ENCODE assay signal across 10 mouse cellular contexts in the genomic region with DNA sequence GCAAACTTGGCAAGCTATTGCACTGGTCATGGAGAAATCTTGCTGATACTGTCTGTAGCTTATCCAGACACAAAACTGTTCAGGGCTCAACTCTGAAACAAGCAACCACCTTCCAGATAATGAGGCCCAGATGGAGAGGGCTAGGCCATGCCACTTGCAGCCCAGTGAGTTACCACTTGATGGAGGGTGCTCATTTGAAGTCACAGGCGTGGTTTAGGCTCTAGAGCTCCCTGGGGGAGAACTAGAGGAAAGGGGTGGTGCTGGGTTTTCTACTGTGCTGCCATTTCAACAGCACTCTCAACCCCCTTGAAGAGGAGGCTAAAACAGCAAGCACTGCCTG. TPM values are rescaled to one million over a fixed set of nuclear protein-coding genes. Genes with fewer than 3 reads are reported as not detected.
DNase-seq lines count a peak whose midpoint lies in the region; ATAC-seq and TF ChIP-seq lines count a peak whose summit lies in the region.
"Had no signal": no experiment of that assay in that cellular context is flagged by ENCODE, and none has a peak within 500 bp of the region (broad histone marks: within the 10 kb centered on the region; RNA-seq: fewer than 3 reads in every experiment).

No protein-coding gene starts in this region.

- no peak overlapping the region for H3K4me2 ChIP-seq in forebrain, embryonic 14.5 days (ENCODE audit: low read length)
- peak overlapping the region; percentile 46 for H3K4me2 ChIP-seq in lung, embryonic 14.5 days
- no peak overlapping the region for H3K4me2 ChIP-seq in hindbrain, embryonic 15.5 days
- H3K4me2 ChIP-seq in neural tube, embryonic 13.5 days: no peak overlapping the region
- H3K4me2 ChIP-seq: forebrain, embryonic 15.5 days had no signal

- no peak overlapping the region for H3K9ac ChIP-seq in forebrain, embryonic 14.5 days (ENCODE audit: low read length)
- peak overlapping the region; percentile 33; the same call in 1 of the 2 replicates for H3K9ac ChIP-seq in lung, embryonic 14.5 days
- H3K9ac ChIP-seq in hindbrain, embryonic 15.5 days: no peak overlapping the region
- H3K9ac ChIP-seq in neural tube, embryonic 13.5 days: no peak overlapping the region
- H3K9ac ChIP-seq: forebrain, embryonic 15.5 days had no signal

- peaks cover 64% of the 10 kb centered on the region for H3K36me3 ChIP-seq in forebrain, embryonic 10.5 days (replicated peaks)
- H3K36me3 ChIP-seq in forebrain, embryonic 14.5 days (ENCODE audit: control insufficient read depth, insufficient read depth, low read length): peaks cover 12% of the 10 kb centered on the region; the same call in 1 of the 2 replicates
- H3K36me3 ChIP-seq in lung, embryonic 14.5 days (ENCODE audit: insufficient read depth): peaks cover 16% of the 10 kb centered on the region; the same call in 1 of the 2 replicates
- no peaks in the 10 kb centered on the region for H3K36me3 ChIP-seq in hindbrain, embryonic 15.5 days
- H3K36me3 ChIP-seq in neural tube, embryonic 13.5 days: no peaks in the 10 kb centered on the region
- H3K36me3 ChIP-seq: forebrain, embryonic 15.5 days had no signal

- no peaks in the 10 kb centered on the region for H3K9me3 ChIP-seq in forebrain, embryonic 10.5 days
- H3K9me3 ChIP-seq in forebrain, embryonic 14.5 days (replicated peaks; ENCODE audit: control insufficient read depth, low read length): no peaks in the 10 kb centered on the region
- H3K9me3 ChIP-seq in lung, embryonic 14.5 days (ENCODE audit: low read depth, low read length): no peaks in the 10 kb centered on the region
- no peaks in the 10 kb centered on the region for H3K9me3 ChIP-seq in hindbrain, embryonic 15.5 days
- no peaks in the 10 kb centered on the region for H3K9me3 ChIP-seq in neural tube, embryonic 13.5 days
- H3K9me3 ChIP-seq: forebrain, embryonic 15.5 days had no signal

- no peaks in the 10 kb centered on the region for H3K27me3 ChIP-seq in forebrain, embryonic 10.5 days (ENCODE audit: poor library complexity, severe bottlenecking)
- no peaks in the 10 kb centered on the region for H3K27me3 ChIP-seq in forebrain, embryonic 14.5 days (replicated peaks; ENCODE audit: control insufficient read depth, insufficient read depth, low read length)
- H3K27me3 ChIP-seq in lung, embryonic 14.5 days (ENCODE audit: insufficient read depth, low read length): no peaks in the 10 kb centered on the region
- H3K27me3 ChIP-seq in hindbrain, embryonic 15.5 days: no peaks in the 10 kb centered on the region
- no peaks in the 10 kb centered on the region for H3K27me3 ChIP-seq in neural tube, embryonic 13.5 days
- H3K27me3 ChIP-seq: forebrain, embryonic 15.5 days had no signal

- H3K27ac ChIP-seq in forebrain, embryonic 10.5 days: peak overlapping the region; percentile 85
- H3K27ac ChIP-seq in forebrain, embryonic 14.5 days (ENCODE audit: low read depth, low read length): no peak overlapping the region
- peak overlapping the region; percentile 95 for H3K27ac ChIP-seq in lung, embryonic 14.5 days (ENCODE audit: low read depth)
- 0 out of 2 replicates have a peak overlapping the region, but pooled peaks have one; percentile 5 for H3K27ac ChIP-seq in hindbrain, embryonic 15.5 days (replicated peaks)
- H3K27ac ChIP-seq in neural tube, embryonic 13.5 days (replicated peaks): peak overlapping the region; percentile 80

- peak overlapping the region; percentile 25 for H3K4me3 ChIP-seq in forebrain, embryonic 10.5 days
- no peak overlapping the region for H3K4me3 ChIP-seq in forebrain, embryonic 14.5 days (ENCODE audit: low read depth, low read length)
- no peak overlapping the region for H3K4me3 ChIP-seq in lung, embryonic 14.5 days (ENCODE audit: low read depth, low read length)
- H3K4me3 ChIP-seq in hindbrain, embryonic 15.5 days: no peak overlapping the region
- H3K4me3 ChIP-seq in neural tube, embryonic 13.5 days: no peak overlapping the region
- H3K4me3 ChIP-seq: forebrain, embryonic 15.5 days had no signal

- ATAC-seq in forebrain, embryonic 14.5 days: no peak
- ATAC-seq in lung, embryonic 14.5 days (ENCODE audit: insufficient read depth): peak; percentile 21; the same call in 1 of the 2 replicates
- no peak for ATAC-seq in hindbrain, embryonic 15.5 days (ENCODE audit: low FRiP score, low read depth)
- ATAC-seq in neural tube, embryonic 13.5 days (ENCODE audit: low read depth): no peak

- H3K4me1 ChIP-seq in forebrain, embryonic 10.5 days: peaks cover 94% of the 10 kb centered on the region
- H3K4me1 ChIP-seq in forebrain, embryonic 14.5 days (ENCODE audit: control insufficient read depth, insufficient read depth, low read length): peaks cover 20% of the 10 kb centered on the region
- peaks cover 62% of the 10 kb centered on the region for H3K4me1 ChIP-seq in lung, embryonic 14.5 days (ENCODE audit: insufficient read depth)
- H3K4me1 ChIP-seq in hindbrain, embryonic 15.5 days (replicated peaks): peaks cover 16% of the 10 kb centered on the region
- peaks cover 42% of the 10 kb centered on the region for H3K4me1 ChIP-seq in neural tube, embryonic 13.5 days (replicated peaks)

- WGBS in forebrain, embryonic 10.5 days: 38% methylated on average over 1 of the region's 1 CpGs
- WGBS in forebrain, embryonic 14.5 days: 33% methylated on average over 1 of the region's 1 CpGs
- 7% methylated on average over 1 of the region's 1 CpGs for WGBS in lung, embryonic 14.5 days
- WGBS in hindbrain, embryonic 15.5 days: 59% methylated on average over 1 of the region's 1 CpGs
- 38% methylated on average over 1 of the region's 1 CpGs for WGBS in neural tube, embryonic 13.5 days

- no peak for TF ChIP-seq CTCF in lung, embryonic 14.5 days (IDR thresholded peaks at IDR 0.05; ENCODE audit: low read depth)

- DNase-seq in forebrain, embryonic 10.5 days (ENCODE audit: extremely low spot score, low spot score): no peak
- no peak for DNase-seq in forebrain, embryonic 14.5 days (ENCODE audit: low spot score)
- no peak for DNase-seq in lung, embryonic 14.5 days
- no peak for DNase-seq in lung, adult 18-20 months
- no peak for DNase-seq in urinary bladder, postnatal 25 days (ENCODE audit: low spot score)
- no peak for DNase-seq in right cerebral cortex, postnatal 25 days
- DNase-seq: adrenal gland, postnatal 14 days had no signal

RNA-seq across cellular contexts. Expression of a gene that starts 15.9 kb away (rescaled TPM):
- polyA plus RNA-seq in forebrain, embryonic 10.5 days (2016; fragmentation: Nextera tagmentation; extraction: Ambion mirVana): 235 and 255 TPM in 2 replicates
- polyA plus RNA-seq in forebrain, embryonic 14.5 days (2014; fragmentation: Nextera tagmentation; extraction: Ambion mirVana): 101 and 128 TPM in 2 replicates
- polyA plus RNA-seq in lung, embryonic 14.5 days (2014; fragmentation: Nextera tagmentation; extraction: Ambion mirVana): 266 and 270 TPM in 2 replicates
- polyA plus RNA-seq in hindbrain, embryonic 15.5 days (2015; fragmentation: Nextera tagmentation; extraction: Ambion mirVana): 140 and 154 TPM in 2 replicates
- 142 and 147 TPM in 2 replicates for polyA plus RNA-seq in neural tube, embryonic 13.5 days (2015; fragmentation: Nextera tagmentation; extraction: Ambion mirVana)

RNA-seq across cellular contexts. Expression of a gene that starts 35.4 kb away (rescaled TPM):
- polyA plus RNA-seq in forebrain, embryonic 10.5 days (2016; fragmentation: Nextera tagmentation; extraction: Ambion mirVana): 415 and 425 TPM in 2 replicates
- polyA plus RNA-seq in forebrain, embryonic 14.5 days (2014; fragmentation: Nextera tagmentation; extraction: Ambion mirVana): 345 and 412 TPM in 2 replicates
- polyA plus RNA-seq in lung, embryonic 14.5 days (2014; fragmentation: Nextera tagmentation; extraction: Ambion mirVana): 392 and 398 TPM in 2 replicates
- polyA plus RNA-seq in hindbrain, embryonic 15.5 days (2015; fragmentation: Nextera tagmentation; extraction: Ambion mirVana): 283 and 294 TPM in 2 replicates
- 352 and 359 TPM in 2 replicates for polyA plus RNA-seq in neural tube, embryonic 13.5 days (2015; fragmentation: Nextera tagmentation; extraction: Ambion mirVana)

RNA-seq across cellular contexts. Expression of a gene that starts 35.6 kb away (rescaled TPM):
- 10.2 and 13.4 TPM in 2 replicates for polyA plus RNA-seq in forebrain, embryonic 10.5 days (2016; fragmentation: Nextera tagmentation; extraction: Ambion mirVana)
- 6.1 and 6.9 TPM in 2 replicates for polyA plus RNA-seq in forebrain, embryonic 14.5 days (2014; fragmentation: Nextera tagmentation; extraction: Ambion mirVana)
- 8.5 and 10.7 TPM in 2 replicates for polyA plus RNA-seq in lung, embryonic 14.5 days (2014; fragmentation: Nextera tagmentation; extraction: Ambion mirVana)
- polyA plus RNA-seq in hindbrain, embryonic 15.5 days (2015; fragmentation: Nextera tagmentation; extraction: Ambion mirVana): 10.6 and 10.8 TPM in 2 replicates
- polyA plus RNA-seq in neural tube, embryonic 13.5 days (2015; fragmentation: Nextera tagmentation; extraction: Ambion mirVana): 4.1 and 5.3 TPM in 2 replicates
